Mouse (Mus musculus) forebrain, embryonic 15.5 days (tissue): ENCODE measurements at regions not wholly inside any gene's neighbourhood (a gene's known extent, or its start where the extent isn't known, plus 50 kb on each side); places are given as distances from the start of the nearest gene placed in this dataset.

ENCODE experiments used
- ATAC-seq: fragments of 200-750 bp; cut with Nextera tagmentation; replicated peaks from 2 replicates; pipeline ENCODE4 v1.8.0; 2017; ENCODE audit warnings: mild to moderate bottlenecking, moderate TSS enrichment, moderate library complexity
- H3K27ac ChIP-seq: fragments of 300-500 bp; sonication (generic); replicated peaks from 2 replicates; pipeline ENCODE4 v1.5.1; 2015; ENCODE audit warnings: mild to moderate bottlenecking, inconsistent platforms
- H3K27me3 ChIP-seq: fragments of 300-500 bp; sonication (generic); 2 replicates; pipeline ENCODE4 v1.6.1; 2015; ENCODE audit warnings: inconsistent platforms
- H3K36me3 ChIP-seq: fragments of 300-500 bp; sonication (generic); 2 replicates; pipeline ENCODE4 v1.6.1; 2015; ENCODE audit warnings: mild to moderate bottlenecking, inconsistent platforms
- H3K4me1 ChIP-seq: fragments of 300-500 bp; sonication (generic); 2 replicates; pipeline ENCODE4 v1.6.1; 2015; ENCODE audit warnings: inconsistent platforms
- H3K4me2 ChIP-seq: fragments of 300-500 bp; sonication (generic); replicated peaks from 2 replicates; pipeline ENCODE4 v1.6.1; 2015; ENCODE audit warnings: mild to moderate bottlenecking, inconsistent platforms
- H3K4me3 ChIP-seq: fragments of 300-500 bp; sonication (generic); 2 replicates; pipeline ENCODE4 v1.5.1; 2015; ENCODE audit warnings: mild to moderate bottlenecking, inconsistent platforms
- H3K9ac ChIP-seq: fragments of 300-500 bp; sonication (generic); replicated peaks from 2 replicates; pipeline ENCODE4 v1.6.1; 2015; ENCODE audit warnings: mild to moderate bottlenecking, inconsistent platforms
- H3K9me3 ChIP-seq: fragments of 300-500 bp; sonication (generic); 2 replicates; pipeline ENCODE4 v1.6.1; 2016; ENCODE audit warnings: inconsistent platforms
- WGBS: fragments of 180-500 bp; shearing (Covaris S2); methylation state at CpG from one replicate; pipeline ENCODE4 v1.1.7; 2015; ENCODE audit warnings: mixed read lengths; 5-methylcytosine and 5-hydroxymethylcytosine counted together

GRCm38 (mm10) chr2:137513895-137514506 lies 397.6 kb upstream of the Jag1 start:
- no peak for ATAC-seq
- WGBS, result 40% methylated on average over 2 of the region's 2 CpGs
- no peaks in the 10 kb centered on the region for H3K36me3 ChIP-seq
- no peaks in the 10 kb centered on the region for H3K9me3 ChIP-seq
- no peaks in the 10 kb centered on the region for H3K27me3 ChIP-seq
- H3K4me2 ChIP-seq, result no peak overlapping the region
- H3K9ac ChIP-seq, result no peak overlapping the region
- no peaks in the 10 kb centered on the region for H3K4me1 ChIP-seq
- no peak overlapping the region for H3K4me3 ChIP-seq
- no peak overlapping the region for H3K27ac ChIP-seq

DNA sequence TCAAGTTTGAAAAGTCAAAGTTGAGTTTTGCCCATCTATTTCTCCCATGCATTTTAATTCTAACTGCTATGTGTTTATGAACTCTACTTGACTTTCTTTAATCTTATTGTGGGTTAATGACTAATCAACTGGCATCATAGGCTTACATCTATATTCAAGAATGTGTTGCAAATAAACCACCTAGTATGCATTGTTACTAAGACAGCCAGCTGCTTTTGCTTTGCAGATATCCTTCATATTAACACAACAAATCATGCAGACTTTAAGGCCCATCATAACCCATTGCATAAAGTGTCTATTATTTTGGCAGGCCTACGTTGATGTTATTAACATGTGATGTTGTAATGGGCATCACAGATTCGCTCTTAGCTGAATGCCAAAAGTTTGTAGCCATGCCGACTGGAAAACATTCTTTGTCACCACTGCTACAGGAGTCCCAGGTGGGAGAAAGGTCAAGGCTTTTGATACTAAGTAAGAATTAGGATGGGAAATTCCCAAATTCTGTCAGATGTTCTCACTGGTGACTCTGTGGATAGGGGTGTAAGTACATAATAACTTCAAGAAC lies 394.3 kb upstream of the Jag1 start:
- H3K9me3 ChIP-seq, result no peaks in the 10 kb centered on the region
- no peaks in the 10 kb centered on the region for H3K36me3 ChIP-seq
- no peaks in the 10 kb centered on the region for H3K4me1 ChIP-seq
- no peak overlapping the region for H3K4me3 ChIP-seq
- no peaks in the 10 kb centered on the region for H3K27me3 ChIP-seq
- no peak for ATAC-seq
- no peak overlapping the region for H3K27ac ChIP-seq
- no peak overlapping the region for H3K4me2 ChIP-seq
- 86% methylated on average over 3 of the region's 3 CpGs for WGBS
- H3K9ac ChIP-seq, result no peak overlapping the region

GRCm38 (mm10) chr2:137501236-137501635 lies 384.8 kb upstream of the Jag1 start:
- Histone ChIP-seq H3K4me1 (no peaks in the 10 kb centered on the region), H3K27ac (no peak overlapping the region), H3K36me3 (no peaks in the 10 kb centered on the region), H3K27me3 (no peaks in the 10 kb centered on the region), H3K4me2 (no peak overlapping the region), H3K4me3 (no peak overlapping the region), H3K9me3 (no peaks in the 10 kb centered on the region), H3K9ac (no peak overlapping the region)
- ATAC-seq, result no peak
- 89% methylated on average over 1 of the region's 1 CpGs for WGBS

DNA sequence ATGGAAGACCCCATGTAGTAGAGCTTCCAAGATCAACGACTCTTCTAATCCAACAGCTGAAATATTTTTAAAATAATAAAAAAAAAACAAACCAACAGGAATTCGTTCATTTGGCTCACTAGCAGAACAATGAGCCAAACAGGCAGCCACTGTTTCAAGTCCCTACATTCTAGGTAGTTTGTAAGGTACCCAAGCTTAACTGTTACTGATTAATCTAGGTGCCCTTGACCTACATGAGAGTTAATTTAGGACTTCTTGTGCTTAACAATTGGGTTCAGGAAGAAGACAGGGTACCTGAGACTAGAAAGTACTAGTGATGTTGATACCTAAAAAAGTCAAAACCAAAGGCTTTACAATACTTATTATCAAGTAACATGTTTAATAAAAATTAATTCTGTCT lies 381.2 kb upstream of the Jag1 start:
- no peaks in the 10 kb centered on the region for H3K4me1 ChIP-seq
- ATAC-seq, result no peak
- H3K9ac ChIP-seq, result no peak overlapping the region
- H3K36me3 ChIP-seq, result no peaks in the 10 kb centered on the region
- H3K27me3 ChIP-seq, result no peaks in the 10 kb centered on the region
- 75% methylated on average over 2 of the region's 2 CpGs for WGBS
- no peak overlapping the region for H3K4me2 ChIP-seq
- H3K9me3 ChIP-seq, result no peaks in the 10 kb centered on the region
- no peak overlapping the region for H3K4me3 ChIP-seq
- H3K27ac ChIP-seq, result no peak overlapping the region

GRCm38 (mm10) chr2:137493600-137493999 lies 377.2 kb upstream of the Jag1 start:
- Histone ChIP-seq H3K27me3 (no peaks in the 10 kb centered on the region), H3K9me3 (no peaks in the 10 kb centered on the region), H3K4me3 (no peak overlapping the region), H3K4me2 (no peak overlapping the region), H3K9ac (no peak overlapping the region), H3K36me3 (no peaks in the 10 kb centered on the region), H3K27ac (no peak overlapping the region), H3K4me1 (no peaks in the 10 kb centered on the region)
- WGBS, result 94% methylated on average over 5 of the region's 5 CpGs
- no peak for ATAC-seq

DNA sequence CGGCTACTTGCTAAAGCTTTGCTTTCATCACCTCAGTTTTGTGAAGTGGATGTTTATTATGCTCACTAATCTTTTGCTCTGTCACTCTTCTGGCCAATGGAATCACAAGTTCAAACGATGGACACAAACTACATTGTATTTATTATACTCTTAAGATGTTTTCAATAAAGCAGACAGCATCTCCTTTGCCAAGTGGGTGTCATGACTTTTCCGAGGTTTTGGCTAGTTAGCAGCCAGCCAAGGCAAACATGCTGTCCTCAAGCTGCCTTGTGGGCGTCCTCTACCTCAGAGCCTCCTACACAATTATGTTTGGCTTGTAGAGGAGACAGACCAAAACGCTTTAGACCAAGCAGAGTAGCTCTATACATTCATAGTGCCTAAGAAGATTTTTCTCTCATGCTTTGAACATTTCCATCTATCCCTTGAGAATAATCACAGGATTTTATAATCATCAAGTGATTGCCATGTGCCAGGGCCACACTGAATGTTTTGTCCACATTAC lies 372.8 kb upstream of the Jag1 start:
- H3K9ac ChIP-seq, result no peak overlapping the region
- H3K4me2 ChIP-seq, result no peak overlapping the region
- no peak overlapping the region for H3K27ac ChIP-seq
- 69% methylated on average over 5 of the region's 5 CpGs for WGBS
- H3K36me3 ChIP-seq, result no peaks in the 10 kb centered on the region
- H3K27me3 ChIP-seq, result no peaks in the 10 kb centered on the region
- no peaks in the 10 kb centered on the region for H3K9me3 ChIP-seq
- no peak overlapping the region for H3K4me3 ChIP-seq
- no peaks in the 10 kb centered on the region for H3K4me1 ChIP-seq
- ATAC-seq, result no peak

GRCm38 (mm10) chr2:137468769-137469168 lies 352.3 kb upstream of the Jag1 start:
- Histone ChIP-seq H3K9ac (no peak overlapping the region), H3K27ac (no peak overlapping the region), H3K4me3 (no peak overlapping the region), H3K4me2 (no peak overlapping the region), H3K9me3 (no peaks in the 10 kb centered on the region), H3K4me1 (no peaks in the 10 kb centered on the region), H3K27me3 (no peaks in the 10 kb centered on the region), H3K36me3 (no peaks in the 10 kb centered on the region)
- no peak for ATAC-seq
- WGBS, result 27% methylated on average over 1 of the region's 1 CpGs

- WGBS, result 41% methylated on average over 4 of the region's 4 CpGs
- no peak for ATAC-seq
- no peak overlapping the region for H3K4me3 ChIP-seq
- H3K36me3 ChIP-seq, result no peaks in the 10 kb centered on the region
- no peak overlapping the region for H3K9ac ChIP-seq
- H3K27ac ChIP-seq, result no peak overlapping the region
- H3K4me1 ChIP-seq, result no peaks in the 10 kb centered on the region
- H3K4me2 ChIP-seq, result no peak overlapping the region
- no peaks in the 10 kb centered on the region for H3K9me3 ChIP-seq
- no peaks in the 10 kb centered on the region for H3K27me3 ChIP-seq
Measured at GRCm38 (mm10) chr2:137457061-137457753, 340.8 kb upstream of the Jag1 start.

GRCm38 (mm10) chr2:137456436-137456835 lies 340.0 kb upstream of the Jag1 start:
- H3K4me2 ChIP-seq, result no peak overlapping the region
- no peaks in the 10 kb centered on the region for H3K9me3 ChIP-seq
- no peak overlapping the region for H3K9ac ChIP-seq
- H3K27ac ChIP-seq, result no peak overlapping the region
- WGBS, result 85% methylated on average over 3 of the region's 3 CpGs
- no peak for ATAC-seq
- H3K36me3 ChIP-seq, result no peaks in the 10 kb centered on the region
- no peaks in the 10 kb centered on the region for H3K4me1 ChIP-seq
- H3K27me3 ChIP-seq, result no peaks in the 10 kb centered on the region
- H3K4me3 ChIP-seq, result no peak overlapping the region

DNA sequence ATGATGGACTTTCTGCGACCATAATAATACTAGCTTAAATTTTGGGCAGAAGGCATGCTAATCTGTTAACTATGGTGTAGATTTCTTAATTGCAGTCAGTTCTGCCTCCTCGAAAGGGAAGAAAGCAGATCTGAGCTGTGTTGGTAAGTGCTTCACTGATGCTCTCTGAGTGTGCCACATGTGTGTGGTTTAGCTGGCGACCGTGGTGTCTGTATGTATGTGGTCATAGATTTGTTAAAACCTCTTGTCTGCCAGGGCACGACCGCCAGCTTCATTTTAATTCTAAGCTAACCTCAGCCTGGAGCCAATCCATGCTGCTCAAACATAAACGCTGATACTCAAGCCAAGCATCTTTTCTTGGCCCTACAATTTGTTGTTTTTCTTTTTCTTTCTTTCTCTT lies 330.5 kb upstream of the Jag1 start:
- no peak overlapping the region for H3K9ac ChIP-seq
- no peaks in the 10 kb centered on the region for H3K4me1 ChIP-seq
- H3K36me3 ChIP-seq, result no peaks in the 10 kb centered on the region
- H3K4me2 ChIP-seq, result no peak overlapping the region
- H3K27ac ChIP-seq, result no peak overlapping the region
- no peak overlapping the region for H3K4me3 ChIP-seq
- WGBS, result 85% methylated on average over 7 of the region's 7 CpGs
- no peak for ATAC-seq
- H3K27me3 ChIP-seq, result no peaks in the 10 kb centered on the region
- no peaks in the 10 kb centered on the region for H3K9me3 ChIP-seq

GRCm38 (mm10) chr2:137437741-137438140 lies 321.3 kb upstream of the Jag1 start:
- WGBS, result 91% methylated on average over 5 of the region's 5 CpGs
- H3K4me2 ChIP-seq, result no peak overlapping the region
- no peaks in the 10 kb centered on the region for H3K27me3 ChIP-seq
- H3K4me3 ChIP-seq, result no peak overlapping the region
- peaks cover 6% of the 10 kb centered on the region; the same call in 1 of the 2 replicates for H3K4me1 ChIP-seq
- no peaks in the 10 kb centered on the region for H3K9me3 ChIP-seq
- H3K27ac ChIP-seq, result no peak overlapping the region
- no peak for ATAC-seq
- no peaks in the 10 kb centered on the region for H3K36me3 ChIP-seq
- no peak overlapping the region for H3K9ac ChIP-seq

DNA sequence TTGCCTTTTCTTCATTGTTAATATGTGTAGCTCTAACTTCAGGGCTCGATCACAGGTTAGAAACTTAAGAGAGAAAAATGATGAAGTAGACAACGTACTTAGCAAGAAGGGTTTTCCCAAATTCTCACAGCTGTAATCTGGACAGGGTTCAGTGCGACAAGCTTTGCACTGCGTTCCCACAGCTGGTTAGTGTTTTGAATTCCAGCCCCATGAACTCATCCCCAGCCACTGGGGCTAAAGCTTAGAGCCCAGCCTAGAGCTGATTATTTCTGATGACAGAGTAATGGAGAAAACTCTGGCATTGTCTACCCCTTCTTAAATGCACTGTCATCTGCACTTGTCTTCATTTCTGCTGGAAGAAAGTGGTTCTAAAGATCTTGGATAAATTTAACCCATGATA lies 319.7 kb upstream of the Jag1 start:
- H3K9me3 ChIP-seq, result no peaks in the 10 kb centered on the region
- no peak overlapping the region for H3K9ac ChIP-seq
- 85% methylated on average over 4 of the region's 4 CpGs for whole genome bisulfite sequencing
- no peak overlapping the region for H3K27ac ChIP-seq
- ATAC-seq, result no peak
- no peak overlapping the region for H3K4me2 ChIP-seq
- no peaks in the 10 kb centered on the region for H3K36me3 ChIP-seq
- H3K27me3 ChIP-seq, result no peaks in the 10 kb centered on the region
- H3K4me1 ChIP-seq, result peaks cover 11% of the 10 kb centered on the region
- H3K4me3 ChIP-seq, result no peak overlapping the region
